Mouse (Mus musculus): ENCODE results near the gene Agxt.

- TF ChIP-seq CTCF (IDR thresholded peaks at IDR 0.05; ENCODE audit: low read depth) (no peak), EP300 (IDR thresholded peaks at IDR 0.05; ENCODE audit: low read depth) (no peak)
Measured at GRCm38 (mm10) chr1:93100576-93101491, 34.2 kb upstream of the Agxt start.

Data from liver, postnatal 0 days (tissue).